9 mouse cellular contexts compared by ENCODE assay signal in the genomic region with DNA sequence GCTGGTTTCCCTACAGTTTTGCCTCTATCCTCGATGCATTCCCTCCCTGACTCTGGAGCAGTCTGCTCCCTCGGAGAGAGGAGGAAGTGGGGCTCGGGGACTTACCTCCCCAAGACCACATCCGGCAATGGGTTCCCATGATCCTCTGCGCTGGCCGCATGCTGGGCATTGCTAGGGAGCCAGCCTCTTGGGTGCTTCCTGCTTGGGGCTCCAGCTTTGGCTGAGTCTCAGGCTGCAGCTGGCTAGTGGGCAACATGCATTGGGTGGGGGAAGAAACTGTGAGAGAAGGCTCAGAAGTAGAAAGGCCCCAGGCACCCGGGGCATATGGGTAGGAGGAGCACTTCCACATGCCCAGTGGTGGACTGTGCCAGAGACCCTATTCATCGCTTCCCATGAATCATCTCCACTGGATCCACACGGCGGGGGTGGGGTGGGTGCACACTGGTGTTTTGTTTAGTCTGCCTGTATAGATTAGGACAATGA. TPM values are rescaled to one million over a fixed set of nuclear protein-coding genes. Genes with fewer than 3 reads are reported as not detected.
DNase-seq lines count a peak whose midpoint lies in the region; ATAC-seq lines count a peak whose summit lies in the region.
"Had no signal": no experiment of that assay in that cellular context is flagged by ENCODE, and none has a peak within 500 bp of the region (broad histone marks: within the 10 kb centered on the region; RNA-seq: fewer than 3 reads in every experiment).

No protein-coding gene starts in this region.

- peak; percentile 54 for DNase-seq in kidney, postnatal 10 days
- DNase-seq in kidney, adult 11 months, result no peak
- DNase-seq in NIH3T3 (ENCODE audit: low read depth) (peak; percentile 66), MN1 (ENCODE audit: low spot score) (no peak)
- peak; percentile 99 for DNase-seq in heart, adult 11 months
- DNase-seq in layer of hippocampus, adult 9-11 months, result peak; percentile 85
- DNase-seq in telencephalon, adult 2 months (ENCODE audit: low read depth, low spot score), result peak; percentile 62
- DNase-seq: lung, embryonic 14.5 days had no signal

- ATAC-seq in megakaryocyte, adult 5-6 weeks (ENCODE audit: poor library complexity, severe bottlenecking), result peak; percentile 71

RNA-seq across cellular contexts. Expression of gene Slc6a6, which starts 4.7 kb away (rescaled TPM):
- 58.0 and 61.9 TPM in 2 replicates for total RNA-seq in megakaryocyte, adult 5-6 weeks (2015)
- 46.7 and 61.0 TPM in 2 replicates for total RNA-seq in megakaryocyte, adult 5-6 weeks (2017)

Comparison
In these comparisons a context has a peak if more than half of its experiments do, and no peak if none do; other contexts are left out.
1. DNase-seq: peak in kidney, postnatal 10 days (single experiment), NIH3T3 (single experiment), heart, adult 11 months (single experiment), layer of hippocampus, adult 9-11 months (single experiment) and telencephalon, adult 2 months (single experiment); none in kidney, adult 11 months (single experiment) and MN1 (single experiment).